Mouse (Mus musculus): Measurements from ENCODE around the gene Gm28635.
"Not testable (repeated sequence)": the region's sequence is repeated elsewhere in the genome, so short reads cannot be mapped to it uniquely, and the experiment has no call there.

The Gm28635 gene

DNA sequence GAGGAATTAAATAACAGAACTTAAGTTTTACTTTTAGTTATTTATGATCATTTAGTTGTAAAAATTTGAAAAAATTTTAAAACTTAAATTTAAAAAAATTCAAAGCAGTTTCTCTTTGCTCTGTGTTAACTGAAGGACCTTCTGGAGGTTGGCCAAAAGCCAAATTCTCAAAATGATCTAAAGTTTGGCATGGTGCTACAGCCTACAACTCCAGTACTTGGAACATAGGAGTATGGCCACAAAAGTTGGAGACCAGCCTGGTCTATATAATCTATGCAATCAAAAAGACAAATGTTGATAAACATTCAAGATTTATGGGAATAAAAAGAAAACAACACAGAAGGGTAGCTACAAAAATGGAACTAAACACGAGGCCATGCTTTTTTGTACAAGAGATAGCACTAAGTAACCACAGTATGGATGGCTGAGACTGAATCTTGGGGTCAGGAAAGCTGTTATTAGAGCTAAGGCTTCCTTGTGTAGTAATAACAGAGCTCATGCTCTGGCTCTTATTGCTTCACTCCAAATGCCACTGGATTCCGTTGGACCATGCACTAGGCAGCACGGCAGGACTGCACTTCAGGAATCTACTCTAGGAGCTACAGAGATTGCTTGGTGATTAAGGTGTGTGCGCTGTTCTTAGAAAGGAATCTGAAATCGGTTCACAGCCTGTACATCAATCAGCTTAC is 17.3 kb upstream of the Gm28635 start:
- in situ Hi-C loops (cut with MboI; ENCODE audit: low pct_unique_long_range_greater_than_20kb in 1 of 2, low sequenced_read_pairs in 2 of 2, unreplicated experiment in 1 of 2): no loop called here

DNA sequence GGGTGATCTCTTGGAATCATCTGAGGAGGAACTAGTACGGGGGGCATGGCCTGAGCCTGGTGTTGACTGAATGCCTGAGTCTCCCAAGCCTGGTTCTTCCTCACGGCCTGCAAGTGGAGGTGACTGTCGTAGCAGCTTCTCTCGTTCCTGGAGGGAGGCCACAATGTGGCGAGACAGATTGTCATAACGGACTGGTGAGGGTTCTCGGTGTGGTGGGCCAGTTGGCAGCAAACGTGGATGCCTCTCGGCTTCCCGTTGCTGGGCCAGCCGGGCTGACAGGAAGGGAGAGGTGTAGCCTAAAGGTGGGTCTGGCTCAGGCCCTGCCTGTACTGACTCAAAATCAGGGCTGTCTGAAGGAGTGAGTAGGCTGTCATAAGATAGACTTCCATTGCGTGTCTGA is 12.2 kb upstream of the Gm28635 start:
- in situ Hi-C loops (cut with MboI; ENCODE audit: low pct_unique_long_range_greater_than_20kb in 1 of 2, low sequenced_read_pairs in 2 of 2, unreplicated experiment in 1 of 2): no loop called here

DNA sequence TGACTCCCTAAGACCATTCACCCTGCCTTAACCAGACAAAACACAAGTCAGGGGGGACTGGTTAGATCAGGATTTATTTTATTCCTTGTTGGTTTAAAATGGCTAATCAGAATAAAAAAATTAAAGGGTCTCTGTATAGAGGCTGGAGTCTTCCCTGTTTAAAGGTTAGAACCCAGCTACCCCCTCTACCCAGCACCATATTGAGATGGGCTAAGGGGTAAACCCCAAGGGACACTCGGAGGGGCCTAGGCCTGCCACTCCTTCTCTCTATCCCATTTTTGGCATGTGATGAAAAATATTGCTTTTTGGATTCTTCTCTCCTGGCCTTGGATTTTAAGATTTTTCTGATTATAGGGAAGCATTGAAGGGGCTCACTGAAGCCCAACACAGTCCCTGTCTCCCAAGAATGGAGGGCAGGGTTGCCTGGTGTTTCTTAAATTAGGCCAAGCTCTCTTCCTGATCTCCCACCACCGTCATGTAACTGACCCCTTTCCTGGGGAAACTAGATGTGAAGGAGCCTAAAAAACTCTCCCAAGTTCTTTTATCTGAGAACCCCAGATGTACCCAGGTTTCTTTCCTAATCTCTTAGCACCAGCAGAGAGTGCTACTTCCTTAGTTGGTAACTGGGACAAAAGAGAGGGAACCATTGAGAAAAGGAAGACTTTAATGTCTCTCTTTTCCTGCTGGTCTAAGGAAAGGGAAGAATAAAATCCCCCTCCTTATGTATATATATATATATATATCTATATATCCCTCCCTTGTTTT is 10.4 kb upstream of the Gm28635 start:
- in situ Hi-C loops (cut with MboI; ENCODE audit: low pct_unique_long_range_greater_than_20kb in 1 of 2, low sequenced_read_pairs in 2 of 2, unreplicated experiment in 1 of 2): no loop called here

DNA sequence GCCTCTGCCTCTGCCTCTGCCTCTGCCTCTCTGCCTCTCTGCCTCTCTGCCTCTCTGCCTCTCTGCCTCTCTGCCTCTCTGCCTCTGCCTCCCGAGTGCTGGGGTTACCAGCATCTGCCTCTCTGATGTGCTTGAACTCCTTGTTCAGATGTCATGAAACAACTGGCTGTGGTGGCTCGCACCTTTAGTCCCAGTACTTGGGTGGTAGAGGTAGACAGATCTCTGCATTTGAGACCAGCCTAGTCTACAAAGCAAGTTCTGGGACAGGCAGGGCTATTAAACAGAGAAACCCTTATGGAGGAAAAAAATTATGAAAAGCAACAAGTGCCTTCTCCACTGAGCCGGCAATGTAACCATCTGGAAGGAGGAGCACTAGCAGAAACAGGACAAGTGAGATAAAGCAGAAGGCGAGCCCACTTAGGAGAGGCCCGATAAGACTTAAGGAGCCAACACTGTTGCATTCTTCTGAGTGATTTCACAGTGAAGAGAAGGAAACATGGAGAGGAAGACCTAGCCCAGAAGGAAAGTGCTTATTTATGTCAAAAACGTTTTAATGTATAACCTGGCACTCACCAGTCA is 4.9 kb upstream of the Gm28635 start:
- in situ Hi-C loops (cut with MboI; ENCODE audit: low pct_unique_long_range_greater_than_20kb in 1 of 2, low sequenced_read_pairs in 2 of 2, unreplicated experiment in 1 of 2): no loop called here

DNA sequence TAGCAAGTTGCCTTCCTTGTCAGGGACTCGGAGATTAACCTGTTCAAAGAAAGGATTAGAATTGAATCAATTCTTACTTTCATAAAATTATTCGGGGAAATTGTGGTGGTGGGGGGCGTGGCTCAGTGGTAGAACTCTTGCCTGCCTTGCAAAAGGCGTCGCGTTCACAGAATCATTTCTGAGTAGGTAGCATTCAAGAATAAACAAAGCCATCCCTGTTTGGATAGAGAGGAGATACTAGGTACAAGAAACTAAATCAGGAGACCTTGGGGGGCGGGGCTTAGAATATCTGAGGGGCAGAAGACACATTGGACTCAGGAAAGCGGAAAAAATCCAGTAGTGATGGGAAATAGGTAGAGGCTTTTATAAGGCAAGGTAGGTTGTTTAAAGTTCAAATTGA is 1.2 kb upstream of the Gm28635 start, which contains the start of gene Tmx2:
Gene Tmx2 (minus strand): TSS at position 125 of the 400 bp plus-strand sequence.
- in situ Hi-C loops (cut with MboI; ENCODE audit: low pct_unique_long_range_greater_than_20kb in 1 of 2, low sequenced_read_pairs in 2 of 2, unreplicated experiment in 1 of 2): no loop called here

DNA sequence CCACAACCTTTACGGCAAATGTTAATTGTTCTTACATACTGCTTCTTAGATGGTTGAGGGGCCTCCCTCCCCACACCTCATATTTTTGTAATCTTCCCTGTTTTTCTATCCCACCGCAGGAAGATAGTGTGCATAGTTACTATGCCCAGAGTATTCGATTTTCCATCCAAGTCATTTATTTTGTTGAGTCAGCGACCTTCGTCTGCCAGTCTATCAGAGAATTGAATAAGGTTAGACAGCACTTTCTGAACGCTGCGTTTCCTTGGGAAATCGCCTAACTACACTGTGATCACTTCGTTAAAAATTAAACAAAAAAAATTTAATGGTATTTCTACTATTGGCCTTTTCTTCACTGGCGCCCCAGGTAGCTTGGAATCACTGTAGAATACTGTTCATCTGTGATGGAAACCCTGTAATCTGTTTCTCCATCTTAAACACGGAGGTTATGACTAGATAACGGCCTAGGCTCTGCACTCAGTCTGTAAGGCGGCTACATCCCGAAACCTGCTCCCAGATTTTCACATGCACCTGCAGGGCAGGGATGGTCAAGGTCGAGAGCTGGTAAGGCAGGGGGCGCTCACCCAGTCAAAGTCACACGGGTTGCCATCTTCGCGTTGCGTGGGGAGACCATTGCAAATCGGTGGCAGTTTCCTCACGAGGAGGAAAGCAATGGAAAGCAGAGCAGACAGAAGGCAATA is 422 bp downstream of the Gm28635 start:
- in situ Hi-C loops (cut with MboI; ENCODE audit: low pct_unique_long_range_greater_than_20kb in 1 of 2, low sequenced_read_pairs in 2 of 2, unreplicated experiment in 1 of 2): no loop called here

DNA sequence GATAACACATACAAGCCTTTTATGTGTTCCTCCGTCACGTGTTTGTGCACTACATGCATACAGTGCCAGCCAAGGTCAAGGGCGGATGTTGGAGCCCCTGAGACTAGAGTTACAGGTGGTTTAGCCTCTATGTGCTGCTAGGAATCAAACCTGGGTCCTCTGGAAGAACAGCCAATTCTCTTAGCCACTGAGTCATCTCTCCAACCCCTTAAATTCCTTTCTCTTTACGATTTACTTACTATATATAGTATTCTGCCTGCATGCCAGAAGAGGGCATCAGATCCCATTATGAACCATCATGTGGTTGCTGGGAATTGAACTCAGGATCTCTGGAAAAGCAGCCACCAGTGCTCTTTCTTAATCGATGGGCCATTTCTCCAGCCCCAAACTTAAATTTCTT is 6.3 kb downstream of the Gm28635 start:
- in situ Hi-C loops (cut with MboI; ENCODE audit: low pct_unique_long_range_greater_than_20kb in 1 of 2, low sequenced_read_pairs in 2 of 2, unreplicated experiment in 1 of 2): not testable (repeated sequence)

DNA sequence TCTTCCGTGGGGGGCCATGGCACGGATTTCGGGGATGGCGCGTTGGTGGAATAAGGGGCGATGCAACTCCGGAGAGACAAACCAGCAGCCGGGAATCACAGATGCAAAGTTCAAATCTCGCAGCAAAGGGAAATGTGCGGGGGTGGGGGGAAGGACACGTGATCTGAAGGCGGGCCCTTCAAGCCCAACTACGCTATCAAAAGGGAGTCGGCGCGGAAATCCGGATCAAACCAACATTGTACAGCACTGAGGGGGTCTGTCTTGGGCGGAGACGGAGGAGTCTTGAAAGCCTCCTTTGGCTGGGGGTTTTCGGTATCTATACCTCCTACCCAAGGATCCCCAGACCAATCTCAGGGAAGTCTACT is 7.3 kb downstream of the Gm28635 start, which contains the start of gene Selenoh:
Gene Selenoh (minus strand): TSS at position 202 of the 365 bp plus-strand sequence.
- in situ Hi-C loops (cut with MboI; ENCODE audit: low pct_unique_long_range_greater_than_20kb in 1 of 2, low sequenced_read_pairs in 2 of 2, unreplicated experiment in 1 of 2): no loop called here

DNA sequence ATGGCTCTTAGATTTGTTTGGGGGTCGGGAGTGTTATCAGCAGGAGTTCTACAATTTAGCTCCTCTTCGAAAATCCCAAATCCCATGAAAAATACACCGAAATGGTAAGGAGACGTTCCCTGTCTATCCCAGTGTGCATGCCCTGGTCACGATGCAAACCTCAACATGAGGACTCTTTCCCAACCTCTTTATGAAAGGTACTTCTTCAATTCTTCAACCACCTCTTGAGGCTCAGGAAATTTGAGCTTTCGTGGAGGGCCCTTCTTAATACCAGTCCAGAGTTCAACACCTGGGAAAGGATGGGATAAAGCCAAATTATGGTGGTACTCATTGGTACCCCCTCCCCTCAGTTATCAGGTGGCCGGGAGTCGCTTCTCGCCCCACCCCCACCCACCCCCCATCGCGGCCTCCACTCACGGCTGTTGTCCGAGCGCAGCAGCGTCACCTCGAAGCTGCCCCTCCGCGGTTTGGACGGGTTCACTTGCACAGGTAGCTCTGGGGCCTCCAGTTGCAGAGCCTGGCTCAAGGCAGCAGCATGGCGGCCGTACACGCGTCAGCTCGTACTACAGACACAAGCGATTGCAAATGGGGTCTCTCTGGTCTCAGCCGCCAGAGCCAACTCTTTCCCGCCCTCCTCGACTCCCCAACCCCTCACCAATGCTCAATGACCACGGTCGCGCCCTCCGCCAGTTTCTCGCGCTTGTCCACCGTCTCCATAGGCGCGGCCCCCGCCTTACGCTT is 7.8 kb downstream of the Gm28635 start:
- in situ Hi-C loops (cut with MboI; ENCODE audit: low pct_unique_long_range_greater_than_20kb in 1 of 2, low sequenced_read_pairs in 2 of 2, unreplicated experiment in 1 of 2): loop anchor here (10.0 kb wide), 2 partner anchors 185 to 215 kb away; no protein-coding TSS in a partner anchor

DNA sequence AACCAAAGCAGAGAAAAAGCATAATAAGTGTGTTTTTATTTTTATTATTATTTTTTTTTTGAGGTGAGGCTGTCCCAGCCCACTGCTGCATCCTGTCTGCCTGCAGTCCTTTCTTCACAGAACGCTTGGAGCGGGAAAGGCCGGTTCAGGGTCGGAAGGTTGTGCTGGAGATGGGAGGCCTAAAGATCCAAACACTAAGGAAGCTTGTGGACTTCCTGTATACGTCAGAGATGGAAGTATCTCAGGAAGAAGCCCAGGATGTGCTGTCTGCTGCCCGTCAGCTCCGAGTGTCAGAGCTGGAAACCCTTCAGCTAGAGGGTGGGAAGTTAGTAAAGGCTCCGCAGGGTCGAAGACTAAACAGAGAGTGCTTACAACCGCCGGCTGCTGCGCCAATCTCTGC is 11.8 kb downstream of the Gm28635 start:
- in situ Hi-C loops (cut with MboI; ENCODE audit: low pct_unique_long_range_greater_than_20kb in 1 of 2, low sequenced_read_pairs in 2 of 2, unreplicated experiment in 1 of 2): loop anchor here (10.0 kb wide), 2 partner anchors 181 to 211 kb away; no protein-coding TSS in a partner anchor

DNA sequence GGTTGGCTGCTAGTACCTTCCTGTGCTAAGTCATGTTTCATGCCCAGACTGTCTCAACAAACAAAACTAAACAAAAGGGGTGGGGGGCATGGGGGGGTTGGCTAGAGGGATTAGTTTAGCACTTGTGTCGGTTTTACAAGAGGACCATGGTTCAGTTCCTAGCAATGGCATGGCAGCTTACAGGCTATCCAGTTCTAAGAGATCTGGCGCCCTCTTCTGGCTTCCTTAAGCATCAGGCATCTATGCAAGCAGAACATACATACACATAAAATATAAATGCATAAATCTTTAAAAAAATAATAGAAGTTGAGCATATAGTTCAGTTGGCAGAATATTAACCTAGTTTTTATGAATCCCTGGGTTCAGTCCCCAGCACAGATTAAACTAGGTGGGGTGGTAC is 15.0 kb downstream of the Gm28635 start:
- in situ Hi-C loops (cut with MboI; ENCODE audit: low pct_unique_long_range_greater_than_20kb in 1 of 2, low sequenced_read_pairs in 2 of 2, unreplicated experiment in 1 of 2): loop anchor here (10.0 kb wide), 2 partner anchors 178 to 208 kb away; no protein-coding TSS in a partner anchor

DNA sequence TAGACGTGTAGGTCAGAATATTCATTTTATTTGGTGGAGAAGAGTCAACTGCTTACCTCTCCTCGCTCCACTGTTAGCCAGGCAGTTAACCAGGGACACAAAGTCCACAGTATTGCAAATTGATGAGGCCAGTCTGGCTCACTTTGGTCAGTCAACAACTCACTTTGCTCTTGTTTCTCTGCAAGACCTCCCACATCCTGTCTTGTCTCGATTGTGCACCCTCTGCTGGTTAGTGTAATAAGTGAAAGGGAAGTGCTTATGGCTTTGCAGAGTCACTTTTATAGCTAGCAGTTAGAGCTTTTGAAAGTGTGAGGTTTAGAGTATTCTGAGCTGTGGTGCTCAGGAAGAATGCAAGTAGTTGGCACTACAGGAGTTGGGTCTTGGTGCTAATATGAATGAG is 17.6 kb downstream of the Gm28635 start:
- in situ Hi-C loops (cut with MboI; ENCODE audit: low pct_unique_long_range_greater_than_20kb in 1 of 2, low sequenced_read_pairs in 2 of 2, unreplicated experiment in 1 of 2): loop anchor here (10.0 kb wide), 2 partner anchors 175 to 205 kb away; no protein-coding TSS in a partner anchor

DNA sequence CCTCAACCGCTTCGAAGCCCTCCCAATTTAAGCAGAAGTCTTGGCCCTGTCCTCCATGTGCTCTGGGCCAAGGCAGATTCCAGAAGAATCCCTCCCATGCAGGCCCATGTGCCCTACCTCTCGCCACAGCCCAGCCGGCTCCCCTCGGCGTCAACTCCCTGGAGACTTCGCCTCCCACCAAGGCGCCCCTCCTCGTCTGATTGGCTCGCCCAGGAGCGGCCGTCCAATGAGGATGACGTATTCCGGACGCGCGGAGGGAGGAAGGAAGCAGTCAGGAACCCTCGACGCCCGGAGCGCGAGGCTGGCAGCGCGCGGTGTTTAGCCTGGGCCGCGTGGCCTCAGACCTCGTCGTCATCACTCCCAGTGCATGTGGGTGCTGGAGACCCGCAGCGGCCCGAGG is 19.0 kb downstream of the Gm28635 start, which contains the start of gene Btbd18:
Gene Btbd18 (plus strand): TSS at position 274 of the 400 bp plus-strand sequence.
- in situ Hi-C loops (cut with MboI; ENCODE audit: low pct_unique_long_range_greater_than_20kb in 1 of 2, low sequenced_read_pairs in 2 of 2, unreplicated experiment in 1 of 2): no loop called here

DNA sequence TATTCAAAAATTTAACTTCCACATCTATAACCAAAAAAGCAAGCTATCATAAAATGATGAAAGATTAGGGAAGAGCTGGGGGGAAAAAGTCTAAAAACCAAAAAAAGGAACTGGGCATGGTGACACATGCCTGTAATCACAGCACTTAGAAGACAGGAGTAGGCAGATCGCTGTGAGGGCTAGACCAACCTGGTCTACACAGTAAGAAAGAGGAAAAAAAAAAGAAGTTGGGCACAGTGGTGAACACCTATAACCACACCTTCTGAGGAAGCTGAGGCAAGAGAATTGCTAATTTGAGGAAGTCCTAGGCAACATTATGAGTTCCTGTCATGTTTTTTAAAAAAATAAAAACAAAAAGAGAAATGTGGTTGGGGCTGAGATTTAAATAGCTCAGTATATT is 22.0 kb downstream of the Gm28635 start:
- in situ Hi-C loops (cut with MboI; ENCODE audit: low pct_unique_long_range_greater_than_20kb in 1 of 2, low sequenced_read_pairs in 2 of 2, unreplicated experiment in 1 of 2): no loop called here

DNA sequence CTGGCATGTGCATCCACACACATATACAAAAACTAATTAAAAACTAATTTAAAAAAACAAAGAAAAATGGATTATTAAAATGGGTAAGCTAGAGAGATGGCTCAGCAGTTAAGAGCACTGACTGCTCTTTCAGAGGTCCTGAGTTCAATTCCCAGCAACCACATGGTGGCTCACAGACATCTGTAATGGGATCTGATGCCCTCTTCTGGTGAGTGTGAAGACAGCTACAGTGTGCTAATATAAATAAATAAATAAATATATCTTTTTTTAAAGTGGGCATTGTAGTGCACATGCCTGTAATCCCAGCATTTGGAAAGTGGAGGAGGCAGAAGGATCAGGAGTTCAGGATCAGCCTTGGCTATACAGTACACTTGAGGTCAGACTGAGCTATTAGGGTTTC is 24.5 kb downstream of the Gm28635 start:
- in situ Hi-C loops (cut with MboI; ENCODE audit: low pct_unique_long_range_greater_than_20kb in 1 of 2, low sequenced_read_pairs in 2 of 2, unreplicated experiment in 1 of 2): loop anchor here in 1 of 2 experiments (5.0 kb wide), 1 partner anchor 181 kb away; no protein-coding TSS in a partner anchor

DNA sequence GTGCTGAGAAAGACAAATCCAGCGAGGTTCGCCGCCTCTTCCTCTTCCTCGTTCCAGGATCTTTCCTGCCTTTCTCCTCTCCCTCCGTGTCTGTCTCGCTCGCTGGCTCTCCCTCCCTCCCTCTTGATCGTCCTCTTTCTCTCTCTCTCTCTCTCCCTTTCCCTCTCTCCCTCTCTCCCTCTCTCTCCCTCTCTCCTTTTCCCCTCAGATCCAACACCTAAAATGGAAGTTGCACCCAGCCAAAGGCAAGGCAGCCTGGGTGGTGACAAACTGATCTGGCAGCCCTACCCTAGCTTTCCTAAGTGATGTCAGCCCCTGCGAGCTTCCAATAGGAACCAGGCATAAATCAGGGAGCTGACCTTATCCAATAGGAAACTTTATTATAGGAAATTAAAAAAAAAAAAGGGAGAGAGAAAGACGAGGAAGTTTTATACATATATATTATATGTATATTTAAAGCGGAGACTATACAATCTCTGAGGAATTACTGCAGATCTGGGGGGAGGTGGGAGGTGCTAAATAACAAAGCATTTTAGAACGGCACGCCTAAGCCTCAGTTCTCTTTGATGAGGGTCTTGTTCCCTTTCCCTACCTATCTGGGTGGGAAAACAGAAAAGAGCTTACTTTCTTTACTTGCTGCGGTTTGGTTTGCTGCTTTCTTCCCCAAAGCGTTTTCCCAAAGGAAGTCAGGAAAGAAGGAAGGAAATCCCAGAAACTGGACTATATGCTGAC is 27.2 kb downstream of the Gm28635 start, which contains the start of gene Ctnnd1:
Gene Ctnnd1 (minus strand): TSS at position 302 of the 732 bp plus-strand sequence.
- in situ Hi-C loops (cut with MboI; ENCODE audit: low pct_unique_long_range_greater_than_20kb in 1 of 2, low sequenced_read_pairs in 2 of 2, unreplicated experiment in 1 of 2): loop anchor here in 1 of 2 experiments (5.0 kb wide), 1 partner anchor 178 kb away; no protein-coding TSS in a partner anchor

DNA sequence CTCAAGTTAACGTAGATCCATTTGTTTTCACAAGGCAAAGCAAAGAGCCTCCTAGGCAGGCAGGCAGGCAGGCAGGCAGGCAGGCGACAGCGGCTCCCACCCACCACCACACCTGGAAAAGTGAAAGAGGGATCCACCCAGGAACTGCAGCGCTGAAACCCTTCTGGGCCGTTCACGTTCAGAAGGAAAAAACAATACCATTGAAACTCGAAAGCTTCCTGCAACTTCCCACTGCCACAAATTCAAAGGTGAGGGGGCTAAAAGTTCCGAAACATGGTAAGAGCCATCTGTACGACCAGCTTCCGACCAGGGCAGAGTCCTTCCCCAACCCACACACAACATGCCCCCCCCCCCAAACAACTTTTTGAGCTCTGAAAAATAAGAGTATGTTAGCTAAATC is 28.2 kb downstream of the Gm28635 start:
- in situ Hi-C loops (cut with MboI; ENCODE audit: low pct_unique_long_range_greater_than_20kb in 1 of 2, low sequenced_read_pairs in 2 of 2, unreplicated experiment in 1 of 2): loop anchor here in 1 of 2 experiments (5.0 kb wide), 1 partner anchor 177 kb away; no protein-coding TSS in a partner anchor
